Mouse (Mus musculus) urinary bladder, adult 18-20 months (tissue): ENCODE measurements around the gene Aamp.
"Not testable (repeated sequence)": the region's sequence is repeated elsewhere in the genome, so short reads cannot be mapped to it uniquely, and the experiment has no call there.

ENCODE experiments used
- DNase-seq, 2 experiments: peaks; one replicate each; pipeline ENCODE4 v3.0.0; 2022; ENCODE audit warnings: low spot score in 2 of 2, mixed read lengths in 2 of 2

Aamp gene

DNA sequence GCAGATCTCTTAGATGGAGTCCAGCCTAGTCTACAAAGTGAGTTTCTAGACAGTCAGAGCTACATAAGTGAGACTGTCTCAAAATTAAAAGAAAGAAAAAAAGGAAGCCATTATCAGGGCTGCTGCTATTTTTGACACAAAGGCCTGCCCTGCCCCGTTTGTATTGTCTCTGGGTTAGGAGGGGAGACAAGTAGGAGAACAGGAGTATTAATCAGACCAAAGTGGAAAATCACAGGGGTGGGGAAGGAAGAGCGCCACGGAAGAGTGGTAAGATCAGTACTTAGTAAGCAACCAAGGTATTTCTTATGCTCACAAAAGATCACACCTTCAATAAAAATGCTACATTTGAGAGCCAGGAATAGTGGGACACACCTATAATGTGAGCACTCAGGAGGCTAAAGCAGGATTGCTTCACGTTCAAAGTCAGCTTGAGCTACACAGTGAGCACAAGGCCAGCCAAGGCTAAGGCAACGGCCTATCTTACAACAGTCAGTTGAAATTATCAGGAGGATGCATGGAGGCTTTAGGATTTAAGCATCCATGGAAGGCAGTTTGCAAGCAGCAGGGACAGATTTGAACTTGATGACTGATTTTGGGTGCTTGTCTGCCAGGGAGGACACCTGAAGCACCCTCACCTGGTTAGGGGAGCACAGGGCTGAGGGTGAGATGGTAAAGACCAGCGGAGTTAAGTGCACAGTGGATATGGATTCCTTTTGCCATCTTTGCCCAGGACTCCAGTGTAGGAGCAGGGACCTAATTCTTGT lies 16.0 kb upstream of the Aamp start:
- no peak for DNase-seq

DNA sequence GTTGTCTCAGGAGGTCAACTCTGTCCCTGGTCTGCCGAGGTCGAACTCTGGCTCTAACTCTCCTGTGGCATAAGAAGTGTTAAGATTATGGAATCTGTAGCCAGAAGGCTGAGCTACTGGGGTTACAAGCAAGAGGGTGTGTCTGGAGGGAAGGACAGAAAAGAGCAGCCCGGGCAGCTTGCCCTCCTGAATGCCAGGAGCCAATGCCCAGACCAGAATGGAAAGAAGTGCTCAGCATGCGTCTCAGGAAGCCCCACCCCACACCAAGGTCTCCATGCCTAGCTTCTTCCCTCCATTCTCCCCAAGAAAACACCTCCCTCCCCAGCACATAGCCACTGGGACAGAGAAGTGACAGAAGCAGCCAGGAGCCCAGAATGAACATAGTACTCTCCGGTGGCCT lies 14.5 kb upstream of the Aamp start:
- peak in 1 of 2 experiments; percentile 50 for DNase-seq

DNA sequence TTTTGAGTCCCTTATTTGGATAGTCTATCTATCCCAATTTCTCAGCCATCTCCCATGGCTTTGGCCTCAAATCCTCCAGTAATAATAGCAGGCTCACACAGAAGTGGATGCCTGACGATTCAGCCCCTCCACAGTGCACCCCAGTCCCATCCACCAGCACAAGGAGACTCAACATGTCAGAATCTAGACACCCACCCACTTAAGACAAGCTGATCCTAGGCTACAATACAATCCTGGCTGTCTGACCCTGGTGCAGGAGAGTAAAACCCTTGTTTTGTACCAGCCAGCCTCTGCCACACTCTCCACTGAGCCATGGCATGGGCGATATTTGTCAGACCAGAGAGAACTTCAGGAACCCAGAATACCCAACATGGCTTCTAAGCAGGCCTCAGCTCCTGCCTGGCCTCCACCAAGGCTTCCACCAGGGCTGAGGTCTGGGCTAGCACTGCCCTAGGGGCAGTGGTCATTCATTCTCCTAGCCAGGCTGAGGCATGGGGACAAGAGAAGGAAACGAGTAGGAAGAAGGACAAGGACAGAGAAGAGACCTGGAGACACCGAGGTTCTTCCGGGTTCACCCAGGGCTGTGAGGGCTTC lies 13.7 kb upstream of the Aamp start:
- no peak for DNase-seq

GRCm38 (mm10) chr1:74297269-74297668 lies 12.7 kb upstream of the Aamp start:
- DNase-seq: peak; percentile 65 to 86

DNA sequence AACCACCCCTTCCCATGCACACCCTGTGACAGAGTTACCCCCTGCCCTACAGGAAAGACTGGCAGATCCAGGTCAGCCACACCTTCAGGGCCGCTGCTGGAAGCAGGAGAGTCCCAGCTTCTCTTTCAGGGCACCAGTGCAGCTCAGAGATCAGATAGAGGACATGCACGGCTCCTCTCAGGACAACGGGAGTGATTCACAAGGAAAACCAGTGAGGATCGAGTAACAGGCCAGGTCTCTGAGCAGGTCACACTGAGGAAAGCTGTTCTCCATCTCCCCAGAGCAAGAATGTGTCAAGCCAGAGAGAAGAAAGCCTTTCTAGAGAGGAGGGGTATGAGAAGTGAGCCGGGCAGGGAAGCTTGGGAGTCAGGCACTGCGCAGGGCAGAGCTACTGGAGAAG lies 11.9 kb upstream of the Aamp start:
- DNase-seq: peak; percentile 42 to 45

DNA sequence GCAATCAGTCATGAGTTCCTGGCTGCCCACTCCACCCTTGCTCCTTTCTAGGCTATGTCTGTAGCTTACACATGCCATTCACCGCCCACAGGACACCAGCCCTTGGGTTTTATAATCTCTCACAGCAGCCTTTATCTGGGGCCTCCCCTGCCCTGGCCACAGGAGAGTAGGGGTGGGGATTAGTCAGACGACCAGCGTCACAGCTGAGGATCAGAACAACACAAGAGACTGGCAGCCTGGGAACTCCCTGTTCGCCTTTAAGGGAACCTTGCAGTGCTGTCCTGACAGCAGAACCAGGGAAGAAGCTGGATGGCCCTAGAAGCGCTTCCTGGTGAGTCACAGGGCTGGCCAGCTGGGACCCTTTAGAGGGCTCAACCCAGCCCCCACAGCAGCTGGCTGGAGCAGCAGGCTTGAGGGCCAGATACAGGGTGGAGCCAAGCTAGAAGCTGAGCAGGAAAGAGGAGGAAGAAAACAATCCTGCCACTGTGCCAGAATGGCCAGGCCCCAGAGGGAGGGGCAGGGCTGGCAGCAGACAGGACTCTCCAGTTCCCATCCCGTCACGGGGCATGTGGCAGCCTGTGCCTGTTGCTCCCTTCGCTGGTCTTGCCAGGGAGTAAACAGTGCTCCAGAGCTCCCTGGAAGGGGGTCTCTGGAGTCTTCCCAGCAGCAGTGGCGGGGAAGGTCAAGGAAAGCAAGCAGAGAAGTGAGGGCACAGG lies 11.1 kb upstream of the Aamp start:
- peak; percentile 81 to 96 for DNase-seq

GRCm38 (mm10) chr1:74294733-74295455 lies 10.4 kb upstream of the Aamp start:
- peak in 1 of 2 experiments; percentile 43 for DNase-seq

- no peak for DNase-seq
Observed at GRCm38 (mm10) chr1:74294090-74294643, 9.6 kb upstream of the Aamp start.

GRCm38 (mm10) chr1:74293306-74293960 lies 8.9 kb upstream of the Aamp start:
- no peak for DNase-seq

DNA sequence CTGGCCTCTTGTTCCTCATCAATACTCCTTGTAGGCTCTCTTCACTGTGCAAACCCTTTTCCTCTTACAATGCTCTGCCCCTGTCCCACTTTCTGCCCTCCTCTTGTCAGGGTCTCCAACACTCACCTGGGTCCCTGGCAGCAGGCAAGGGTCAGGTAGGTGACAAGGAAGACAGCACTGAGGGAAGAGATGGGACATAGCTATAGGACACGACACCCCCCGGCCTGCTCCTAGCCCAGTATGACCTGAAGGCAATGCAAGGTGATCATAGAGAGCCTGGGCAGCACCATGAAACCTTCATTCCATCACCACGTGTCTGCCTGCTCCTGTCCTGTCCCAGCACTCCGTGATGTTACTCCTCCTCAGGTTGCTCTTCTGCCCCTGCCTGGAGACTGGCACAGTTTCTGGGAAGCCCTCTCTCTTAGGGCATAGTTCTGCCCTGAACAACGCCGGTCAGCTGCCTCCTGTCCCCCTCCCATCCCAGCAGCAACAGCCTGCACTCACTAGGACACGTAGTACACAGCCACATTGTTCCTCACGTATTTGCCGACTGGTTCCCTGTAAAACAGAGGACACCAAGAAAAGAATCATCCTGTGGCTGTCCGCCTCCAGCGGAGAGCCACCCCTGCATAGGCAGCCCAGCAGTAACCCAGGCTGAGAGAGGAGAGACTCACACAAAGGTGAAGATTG lies 7.9 kb upstream of the Aamp start:
- no peak for DNase-seq

DNA sequence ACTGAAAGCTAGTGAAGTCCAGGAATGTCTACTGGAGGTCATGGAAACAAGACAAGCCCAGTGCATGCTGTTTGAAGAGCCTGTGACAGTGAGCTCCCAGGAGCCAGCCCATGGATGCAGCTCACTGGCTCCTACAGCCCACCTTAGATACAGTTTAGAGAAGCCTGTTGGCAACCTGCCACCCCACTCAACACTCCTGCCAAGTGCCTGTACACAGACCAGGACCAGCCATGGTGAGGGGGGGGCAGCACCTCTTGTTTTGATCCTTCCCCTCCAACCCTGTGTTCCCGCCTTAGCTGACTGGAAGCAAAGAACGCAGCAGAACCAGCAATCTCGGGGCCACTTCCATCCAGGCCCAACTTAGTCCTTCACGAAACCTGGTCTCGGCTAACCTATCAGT lies 5.6 kb upstream of the Aamp start:
- DNase-seq: no peak

GRCm38 (mm10) chr1:74289740-74290139 lies 5.2 kb upstream of the Aamp start:
- DNase-seq: no peak

DNA sequence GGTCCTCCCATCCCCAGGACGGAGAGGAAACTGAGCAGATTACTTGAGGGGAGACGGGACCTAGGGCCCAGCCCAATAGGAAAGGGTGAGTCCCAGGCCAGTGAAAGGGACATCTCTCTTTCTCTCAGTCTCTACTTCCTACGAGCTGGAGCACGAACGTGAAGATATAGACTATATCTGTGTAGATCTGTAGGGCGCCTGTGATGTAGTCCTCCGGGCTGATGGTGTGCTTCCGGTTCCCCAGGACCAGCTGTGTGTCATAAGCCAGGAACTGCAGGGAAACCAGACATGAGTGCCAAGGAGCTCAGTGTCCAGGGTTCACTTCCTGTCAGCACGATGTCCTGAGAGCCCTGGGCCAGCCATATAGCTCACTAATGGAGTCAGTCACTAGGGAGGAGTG lies 4.7 kb upstream of the Aamp start:
- DNase-seq: no peak

DNA sequence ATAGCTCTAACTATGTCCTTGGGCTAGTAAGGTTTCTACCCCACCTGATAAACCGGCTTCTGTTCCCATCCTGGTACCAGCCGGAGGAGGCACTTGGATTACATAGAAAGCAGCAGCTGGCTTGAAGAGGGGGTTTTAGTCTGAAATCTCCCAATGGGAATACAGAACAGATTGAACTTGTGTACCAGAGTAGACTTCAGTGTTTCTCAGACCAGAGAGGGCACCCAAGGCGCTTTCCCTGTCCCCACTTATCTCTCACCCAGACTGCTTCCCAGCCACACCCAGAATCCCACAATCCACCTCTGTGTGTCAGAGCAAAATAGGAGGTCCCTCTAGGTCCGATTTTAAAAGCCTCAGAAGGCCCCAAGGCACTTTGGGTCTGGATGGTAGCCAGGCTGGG lies 3.8 kb upstream of the Aamp start:
- no peak for DNase-seq

DNA sequence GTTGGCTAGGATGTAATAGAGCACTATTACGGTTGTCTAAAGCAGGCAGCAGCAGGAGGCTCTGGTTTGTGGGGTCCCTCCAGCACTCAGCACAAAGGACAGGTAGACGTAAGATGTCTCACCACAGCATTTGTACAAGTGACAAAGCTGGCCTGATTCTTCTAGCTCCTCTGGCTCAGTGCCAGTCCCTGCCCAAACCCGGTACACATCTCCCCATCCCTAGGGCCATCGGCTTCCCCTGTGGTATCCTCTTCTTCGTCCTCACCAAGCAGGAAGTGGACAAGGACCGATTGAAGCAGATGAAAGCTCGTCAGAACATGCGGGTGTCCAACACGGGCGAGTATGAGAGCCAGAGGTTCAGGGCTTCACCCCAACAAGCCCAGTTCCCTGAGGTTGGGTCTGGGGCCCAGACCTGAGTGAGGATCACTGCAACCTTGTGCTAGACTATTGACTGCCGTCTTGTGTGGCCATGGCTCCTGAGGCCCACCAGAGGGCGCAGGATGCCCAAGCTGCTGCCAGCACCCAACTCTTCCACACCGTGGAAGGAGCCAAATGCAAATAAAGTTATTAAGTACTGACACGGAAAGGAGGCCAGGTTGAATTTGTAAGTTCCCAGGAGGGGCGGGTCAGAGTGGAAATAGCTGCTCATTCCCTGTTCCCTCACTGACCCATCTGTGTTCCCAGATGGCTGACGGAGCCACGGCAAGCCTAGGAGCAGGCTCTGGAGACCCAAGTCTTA lies 2.5 kb upstream of the Aamp start:
- DNase-seq: not testable (repeated sequence)

DNA sequence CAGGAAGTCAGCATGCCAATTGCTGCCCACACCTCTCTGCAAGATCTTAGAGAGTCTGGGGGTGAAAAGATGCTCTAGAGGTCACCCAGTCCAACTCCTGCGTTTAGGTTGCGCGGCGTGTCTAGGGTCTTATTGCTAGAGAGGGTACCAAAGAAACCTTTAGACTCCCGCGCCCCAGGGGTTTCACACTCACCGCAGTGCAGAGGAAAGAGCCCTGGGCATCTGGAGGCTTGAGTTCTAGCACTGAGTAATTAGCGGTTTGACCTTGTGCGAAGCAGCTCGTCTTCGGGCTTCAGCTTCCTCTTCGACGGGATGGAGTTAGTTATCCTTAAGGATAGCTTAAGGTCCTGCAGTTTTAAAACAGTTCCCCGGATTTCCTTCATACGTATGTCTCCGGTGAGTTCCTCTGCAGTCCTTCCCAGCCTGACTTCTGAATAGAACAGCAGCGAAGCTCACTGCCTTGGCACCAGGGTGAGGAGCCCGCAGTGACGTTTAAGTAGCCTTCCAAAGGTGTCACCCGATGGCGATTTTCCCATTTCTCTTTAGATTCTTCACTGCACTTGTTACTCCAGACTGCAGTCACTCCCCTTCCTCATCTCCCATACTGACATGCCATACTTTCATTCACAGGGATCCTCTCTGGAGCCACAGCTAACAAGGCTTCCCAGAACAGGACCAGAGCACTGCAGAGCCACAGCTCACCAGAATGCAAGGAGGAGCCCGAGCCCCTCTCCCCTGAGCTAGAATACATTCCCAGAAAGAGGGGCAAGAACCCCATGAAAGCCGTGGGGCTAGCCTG lies 873 bp upstream of the Aamp start:
- no peak for DNase-seq

- peak in 1 of 2 experiments; percentile 50 for DNase-seq
Observed at GRCm38 (mm10) chr1:74283686-74284463, 663 bp downstream of the Aamp start.

- DNase-seq: no peak
Observed at GRCm38 (mm10) chr1:74282896-74283625, 1.5 kb downstream of the Aamp start.
